Mouse (Mus musculus) brain, embryonic 14.5 days (tissue): ENCODE measurements at regions not wholly inside any gene's neighbourhood (a gene's known extent, or its start where the extent isn't known, plus 50 kb on each side); places are given as distances from the start of the nearest gene placed in this dataset.

ENCODE experiments used
- CTCF ChIP-seq: fragments of 200-500 bp; IDR thresholded peaks from 2 replicates; pipeline ENCODE4 v1.5.1; 2012; ENCODE audit warnings: inconsistent platforms, mild to moderate bottlenecking, moderate library complexity, borderline replicate concordance; ENCODE audit not compliant: insufficient read depth, insufficient read length; ENCODE audit errors: extremely low read depth
- POLR2A ChIP-seq: fragments of 200-500 bp; IDR thresholded peaks from 2 replicates; pipeline ENCODE4 v1.6.1; 2012; ENCODE audit warnings: mild to moderate bottlenecking, inconsistent platforms, borderline replicate concordance; ENCODE audit not compliant: poor library complexity, insufficient read depth, insufficient read length, severe bottlenecking; ENCODE audit errors: extremely low read depth

- TF ChIP-seq POLR2A (no peak), CTCF (no peak)
These were observed 76.2 kb upstream of the Prdm1 start for GRCm38 (mm10) chr10:44604512-44604911.
